Mouse (Mus musculus) embryo, embryonic 10.5 days (tissue): ENCODE results near the gene Cdk2ap2.
"Not testable (repeated sequence)": the region's sequence is repeated elsewhere in the genome, so short reads cannot be mapped to it uniquely, and the experiment has no call there.

ENCODE experiments used
- DNase-seq: peaks from one replicate; pipeline ENCODE4 v3.0.0-alpha.2; 2015; ENCODE audit warnings: low spot score

Gene Cdk2ap2

GRCm38 (mm10) chr19:4096642-4097440 is at the start of gene Cdk2ap2:
TSS of gene Cdk2ap2 (plus strand) at chr19:4097182.
- peak; percentile 99 for DNase-seq

GRCm38 (mm10) chr19:4047859-4048258 is 49.1 kb upstream of the Cdk2ap2 start:
- DNase-seq: peak; percentile 90

GRCm38 (mm10) chr19:4049069-4049468 is 47.9 kb upstream of the Cdk2ap2 start:
- not testable (repeated sequence) for DNase-seq

- no peak for DNase-seq
Measured at GRCm38 (mm10) chr19:4051016-4051415, 46.0 kb upstream of the Cdk2ap2 start.

GRCm38 (mm10) chr19:4051741-4052515 is 45.1 kb upstream of the Cdk2ap2 start:
- DNase-seq: peak; percentile 83

GRCm38 (mm10) chr19:4052516-4053030 is 44.4 kb upstream of the Cdk2ap2 start:
- DNase-seq: no peak

GRCm38 (mm10) chr19:4054613-4055012 is 42.4 kb upstream of the Cdk2ap2 start:
- no peak for DNase-seq

- DNase-seq: no peak
Measured at GRCm38 (mm10) chr19:4055216-4055946, 41.6 kb upstream of the Cdk2ap2 start.

- DNase-seq: no peak
Measured at GRCm38 (mm10) chr19:4055947-4056693, 40.9 kb upstream of the Cdk2ap2 start.

- no peak for DNase-seq
Measured at GRCm38 (mm10) chr19:4056727-4057126, 40.3 kb upstream of the Cdk2ap2 start.

- no peak for DNase-seq
Measured at GRCm38 (mm10) chr19:4057389-4057788, 39.6 kb upstream of the Cdk2ap2 start.

- DNase-seq: no peak
Measured at GRCm38 (mm10) chr19:4057962-4058361, 39.0 kb upstream of the Cdk2ap2 start.

GRCm38 (mm10) chr19:4058581-4058980 is 38.4 kb upstream of the Cdk2ap2 start:
- DNase-seq: no peak

GRCm38 (mm10) chr19:4059069-4059740 is 37.8 kb upstream of the Cdk2ap2 start, which contains the start of gene Gstp3:
TSS of gene Gstp3 (minus strand) at chr19:4059569.
- no peak for DNase-seq

GRCm38 (mm10) chr19:4060044-4060898 is 36.7 kb upstream of the Cdk2ap2 start:
- DNase-seq: not testable (repeated sequence)

GRCm38 (mm10) chr19:4060899-4061465 is 36.0 kb upstream of the Cdk2ap2 start:
- no peak for DNase-seq

- DNase-seq: not testable (repeated sequence)
Measured at GRCm38 (mm10) chr19:4063357-4063756, 33.6 kb upstream of the Cdk2ap2 start.

- not testable (repeated sequence) for DNase-seq
Measured at GRCm38 (mm10) chr19:4064501-4064900, 32.5 kb upstream of the Cdk2ap2 start.

GRCm38 (mm10) chr19:4066280-4066679 is 30.7 kb upstream of the Cdk2ap2 start:
- no peak for DNase-seq
